Mouse (Mus musculus): ENCODE results near the gene Ahnak. TPM values are rescaled to one million over a fixed set of nuclear protein-coding genes. Genes with fewer than 3 reads are reported as not detected.
"Not testable (repeated sequence)": the region's sequence is repeated elsewhere in the genome, so short reads cannot be mapped to it uniquely, and the experiment has no call there.

Gene Ahnak
- total RNA-seq, 2 experiments from 2014 or later: 362 to 377 TPM

DNA sequence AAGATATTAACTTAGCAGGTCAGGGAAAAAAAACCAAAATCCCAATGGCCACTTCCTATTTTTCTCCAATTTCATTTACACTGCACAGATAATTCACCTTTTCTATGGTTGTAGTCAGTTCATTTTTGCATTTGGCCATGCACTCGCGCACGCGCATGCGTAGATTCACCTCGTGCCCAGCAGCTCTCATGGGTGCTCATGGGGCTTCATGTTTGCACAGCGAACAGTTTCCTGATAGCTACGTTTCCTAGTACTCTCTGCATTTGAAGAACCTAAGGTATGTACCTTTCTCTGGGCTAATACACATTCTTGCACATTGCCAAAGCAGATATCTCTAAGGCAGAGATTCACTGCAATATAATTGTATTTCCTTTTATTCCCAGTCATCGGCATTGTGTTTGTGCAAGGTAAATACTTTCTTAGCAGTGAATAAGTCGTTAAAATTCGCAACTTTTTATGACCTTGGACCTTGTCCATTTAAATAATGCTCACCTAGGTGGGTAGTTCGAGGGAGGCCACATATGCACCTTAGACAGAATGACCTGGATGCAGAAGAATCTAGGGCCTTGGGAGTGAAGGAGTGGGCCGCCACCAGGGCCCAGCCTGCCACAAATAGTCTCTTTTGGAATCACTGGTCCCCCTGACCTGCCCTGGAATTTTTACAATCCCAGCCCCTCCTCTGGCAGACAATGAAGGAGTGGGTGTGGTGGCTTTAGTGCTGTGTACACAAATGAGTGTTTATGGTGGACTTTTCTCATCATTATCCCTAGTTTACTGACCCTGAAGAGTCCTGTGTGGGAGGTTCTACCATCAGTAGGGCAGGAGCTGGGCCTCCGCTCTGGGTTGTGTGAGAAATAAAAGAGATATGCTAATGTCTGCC, 92.5 kb downstream of the Ahnak start:
- intact Hi-C loops (cut with DNase I): loop anchor here (1.0 to 2.0 kb wide), 3 partner anchors 29 to 105 kb away; no protein-coding TSS in a partner anchor

DNA sequence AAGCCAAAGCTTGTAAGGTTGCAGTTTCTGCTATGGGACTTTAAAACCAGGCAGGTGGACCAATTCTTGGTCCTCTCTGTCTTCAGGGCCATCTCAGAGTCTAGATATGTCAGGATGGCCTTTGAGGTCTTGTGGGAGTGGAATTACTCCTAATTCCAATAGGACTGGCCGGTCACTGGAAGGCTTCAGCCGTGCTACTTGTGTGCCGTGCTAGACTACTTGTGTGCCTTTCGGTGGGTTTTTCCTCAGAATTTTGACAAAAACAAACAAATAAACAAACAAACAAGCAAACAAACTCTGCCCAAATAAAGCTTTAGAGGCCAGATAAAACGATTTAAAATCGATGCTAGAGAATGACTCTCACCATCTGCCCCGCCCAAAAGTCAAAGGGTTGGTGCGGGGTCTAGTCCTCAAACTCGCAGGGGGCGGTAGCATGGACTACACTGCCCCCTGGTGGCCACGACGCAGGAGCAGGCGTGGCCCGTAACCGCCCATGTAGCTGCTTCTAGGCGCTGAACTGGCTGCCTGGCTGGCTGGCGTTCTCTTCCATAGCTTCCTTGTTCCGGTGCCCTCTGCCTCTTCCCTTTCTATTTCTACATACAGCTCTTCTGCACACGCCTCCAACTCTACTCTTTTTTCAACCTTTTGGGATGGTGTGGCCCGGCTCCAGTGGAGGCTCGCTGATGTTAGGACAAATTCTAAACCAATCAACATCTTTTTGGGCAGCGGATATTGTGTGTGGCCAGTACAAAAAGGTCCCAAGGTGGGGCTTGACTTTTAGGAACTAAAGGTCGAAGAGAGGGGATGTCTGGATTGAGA, 93.3 kb downstream of the Ahnak start:
- intact Hi-C loops (cut with DNase I): loop anchor here (1.0 to 2.0 kb wide), 3 partner anchors 28 to 106 kb away; no protein-coding TSS in a partner anchor
- DNase-seq: peak; percentile 87 to 89

More for the DNA sequence above, 92.5 kb downstream of the Ahnak start:
- no peak for DNase-seq

DNA sequence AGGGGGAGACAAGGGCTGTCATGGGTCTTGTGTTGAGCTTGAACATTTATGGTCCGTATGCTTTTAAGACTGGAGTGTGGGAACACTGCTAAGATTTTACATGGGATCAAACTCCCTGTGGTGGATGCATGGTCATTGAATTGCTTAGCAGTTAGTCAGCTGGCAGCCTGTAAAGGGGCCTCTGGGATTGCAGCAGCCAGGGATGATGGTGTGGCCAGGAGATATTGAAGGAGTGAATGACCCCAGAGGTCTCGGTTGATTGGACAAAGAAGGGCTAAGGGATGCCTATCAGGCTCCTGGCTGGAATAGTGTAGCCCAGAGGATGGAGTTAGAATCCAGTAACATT, 93.9 kb downstream of the Ahnak start:
- intact Hi-C loops (cut with DNase I): loop anchor here (2.0 kb wide), 1 partner anchor 28 kb away; no protein-coding TSS in a partner anchor
- DNase-seq: no peak

DNA sequence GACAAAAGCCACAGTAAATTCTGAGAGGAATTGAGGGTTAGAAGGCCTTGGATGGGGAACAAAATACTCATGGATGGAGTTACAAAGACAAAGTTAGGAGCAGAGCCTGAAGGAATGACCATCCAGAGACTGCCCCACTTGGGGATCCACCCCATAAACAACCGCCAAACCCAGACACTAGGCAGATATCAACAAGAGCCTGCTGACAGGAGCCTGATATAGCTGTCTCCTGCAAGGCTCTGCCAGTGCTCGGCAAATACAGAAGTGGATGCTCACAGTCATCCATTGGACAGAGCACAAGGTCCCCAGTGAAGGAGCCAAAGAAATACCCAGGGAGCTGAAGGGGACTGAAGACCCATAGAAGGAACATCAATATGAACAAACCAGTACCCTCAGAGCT, 94.8 kb downstream of the Ahnak start:
- not testable (repeated sequence) for DNase-seq
- intact Hi-C loops (cut with DNase I): loop anchor here (2.0 kb wide), 1 partner anchor 27 kb away; no protein-coding TSS in a partner anchor

DNA sequence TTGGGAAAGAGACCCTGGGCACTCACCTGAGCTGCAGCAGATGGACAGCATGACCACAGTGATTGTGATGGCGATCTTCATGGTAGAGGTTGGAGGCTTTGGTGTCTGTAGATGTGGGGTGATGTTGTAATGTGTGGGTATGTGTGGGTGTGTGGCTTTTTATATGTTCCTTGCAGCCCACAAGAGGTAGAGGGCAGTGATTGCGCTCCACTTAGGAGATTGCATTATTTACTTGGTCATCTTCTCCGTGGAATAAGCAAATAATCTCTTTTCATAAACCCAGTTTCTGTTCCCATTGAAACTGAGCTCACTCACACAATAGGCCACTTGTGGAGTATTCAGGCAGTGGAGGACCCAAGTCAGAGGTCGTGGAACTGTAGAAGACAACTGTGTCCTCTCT, 98.7 kb downstream of the Ahnak start, which contains the start of gene Scgb1a1:
Gene Scgb1a1, minus strand, starts transcription at position 138 of the 400 bp plus-strand sequence.
- no peak for DNase-seq
- intact Hi-C loops (cut with DNase I): no loop called here

DNA sequence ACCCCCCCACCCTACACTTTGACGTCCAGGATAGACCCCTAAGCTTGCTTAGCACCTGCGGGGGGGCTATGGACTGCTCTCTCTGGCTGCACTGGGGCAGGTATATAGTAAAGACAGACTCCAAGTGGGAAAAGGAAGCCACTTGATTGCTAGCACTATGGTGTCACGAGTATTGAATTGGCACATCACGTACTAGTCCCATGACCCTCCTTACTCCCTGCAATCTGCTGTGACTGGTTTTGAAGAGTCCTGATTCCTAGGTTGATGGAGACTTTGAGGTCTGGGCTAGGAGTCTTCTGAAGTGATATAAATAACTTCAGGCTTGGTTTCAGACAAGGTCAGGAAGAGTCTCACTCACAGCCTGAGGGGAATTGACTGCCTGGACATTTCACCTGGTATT, 101.1 kb downstream of the Ahnak start:
- intact Hi-C loops (cut with DNase I): no loop called here
- DNase-seq: no peak

DNA sequence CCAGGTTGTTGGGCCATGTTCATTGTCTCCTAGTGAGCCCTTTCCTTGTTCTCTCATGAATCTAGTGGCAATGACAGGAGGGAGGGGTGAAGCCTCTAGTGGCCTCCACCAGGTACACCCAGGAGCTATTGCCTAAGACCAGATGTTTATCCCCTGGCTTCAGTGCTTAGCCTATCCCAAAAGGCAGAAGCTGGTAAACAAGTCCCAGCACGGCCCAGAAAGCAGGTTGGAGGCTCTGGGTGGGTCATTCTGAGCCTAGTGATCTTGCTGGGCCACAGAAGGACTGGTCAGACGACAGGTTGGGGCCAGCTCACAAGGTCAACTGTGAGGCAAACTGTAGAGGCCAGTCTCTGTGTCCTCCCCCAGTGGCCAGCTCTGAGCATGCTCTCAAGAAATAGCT, 101.6 kb downstream of the Ahnak start:
- DNase-seq: no peak
- intact Hi-C loops (cut with DNase I): no loop called here

DNA sequence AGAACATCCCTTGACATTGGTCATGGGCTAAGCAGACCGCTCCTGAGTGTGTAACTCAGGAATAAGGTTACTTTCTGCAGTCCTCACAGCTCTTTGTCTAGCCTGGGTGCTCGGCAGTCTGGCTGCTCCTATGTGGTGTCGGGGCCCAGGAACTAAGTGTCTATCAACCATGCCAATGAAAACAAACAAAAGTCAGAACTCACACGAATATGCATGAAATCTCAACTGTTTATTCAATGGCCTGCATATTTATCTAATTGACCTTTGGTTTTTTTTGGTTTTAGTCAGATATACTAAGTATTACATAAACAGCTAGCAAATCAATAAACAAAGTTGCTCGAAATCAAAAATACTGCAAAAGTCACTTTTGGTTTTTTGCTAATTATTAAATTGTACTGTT, 106.0 kb downstream of the Ahnak start:
- DNase-seq: no peak
- intact Hi-C loops (cut with DNase I): no loop called here

DNA sequence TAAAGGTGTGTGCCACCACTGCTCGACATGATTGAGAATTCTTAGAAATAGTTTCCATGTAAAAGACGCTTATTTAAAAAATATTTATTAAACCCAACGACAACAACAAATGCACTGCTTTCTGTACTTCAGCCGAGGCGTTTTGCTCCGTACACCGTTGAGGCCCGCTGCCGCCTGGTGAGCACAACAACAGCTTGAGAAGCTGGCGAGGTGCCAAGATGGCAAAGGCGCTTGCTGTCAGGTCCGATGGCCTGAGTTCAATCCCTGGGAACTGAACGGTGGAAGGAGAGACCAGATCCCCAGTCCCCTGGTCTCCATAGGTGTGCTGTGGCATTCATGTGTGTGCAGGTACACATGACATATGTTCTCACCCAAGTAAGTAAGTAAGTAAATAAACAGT, 108.4 kb downstream of the Ahnak start:
- no peak for DNase-seq
- intact Hi-C loops (cut with DNase I): no loop called here

DNA sequence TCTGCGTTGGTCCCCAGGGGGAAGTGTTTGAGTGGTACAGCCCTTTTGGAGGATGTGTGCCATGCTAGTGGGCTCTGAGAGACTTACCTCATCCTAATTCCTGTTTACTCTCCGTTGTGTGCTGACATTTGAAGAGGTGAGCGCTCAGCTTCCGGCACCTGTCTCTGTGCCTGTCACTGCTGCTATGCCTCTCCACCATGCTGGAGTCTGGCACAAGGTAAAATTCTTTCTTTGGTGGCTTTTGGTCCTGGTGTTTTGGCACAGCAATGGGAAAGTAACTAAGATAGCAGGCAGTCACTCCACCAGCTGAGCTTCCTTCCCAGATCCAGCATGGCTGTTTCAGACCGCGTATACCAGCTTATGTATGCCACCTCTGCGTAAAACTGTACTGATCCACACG, 110.7 kb downstream of the Ahnak start:
- no peak for DNase-seq
- intact Hi-C loops (cut with DNase I): no loop called here

DNA sequence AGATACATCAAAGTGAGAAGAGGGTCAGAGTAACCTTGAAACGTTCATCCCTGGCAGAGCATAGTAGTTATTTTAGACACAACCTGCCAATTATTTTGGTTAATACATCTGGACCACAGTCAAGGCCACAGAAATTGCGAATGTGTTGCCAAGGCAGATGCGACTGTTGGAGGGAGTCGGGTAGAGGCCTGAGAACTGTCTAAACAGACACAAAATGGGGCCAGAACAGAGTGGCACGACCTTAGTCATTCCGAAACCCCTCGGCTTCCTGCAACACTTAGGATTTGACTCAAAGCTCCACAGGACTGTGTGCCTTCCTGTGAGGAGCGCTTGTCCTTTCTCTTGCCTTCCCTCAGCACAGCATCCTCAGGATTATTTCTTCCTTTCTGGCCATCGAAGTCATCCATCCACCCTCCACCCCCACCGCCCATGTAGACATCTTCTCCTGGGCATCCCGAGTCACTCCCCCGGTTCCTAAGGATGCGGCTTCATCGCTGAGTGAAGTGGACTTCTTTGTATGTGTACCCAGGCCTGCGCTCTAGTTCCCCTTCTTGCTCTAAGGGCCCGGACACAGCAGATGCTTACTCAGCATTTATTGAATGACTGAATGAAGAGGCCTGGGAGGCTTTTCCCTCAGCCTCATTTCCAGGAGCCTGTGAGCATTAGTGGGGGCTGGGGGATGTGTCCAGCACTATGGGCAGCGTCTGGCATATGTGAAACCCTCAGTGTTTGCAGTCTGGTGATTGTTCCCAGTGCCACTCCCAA, 111.4 kb downstream of the Ahnak start:
- intact Hi-C loops (cut with DNase I): no loop called here
- DNase-seq: no peak

DNA sequence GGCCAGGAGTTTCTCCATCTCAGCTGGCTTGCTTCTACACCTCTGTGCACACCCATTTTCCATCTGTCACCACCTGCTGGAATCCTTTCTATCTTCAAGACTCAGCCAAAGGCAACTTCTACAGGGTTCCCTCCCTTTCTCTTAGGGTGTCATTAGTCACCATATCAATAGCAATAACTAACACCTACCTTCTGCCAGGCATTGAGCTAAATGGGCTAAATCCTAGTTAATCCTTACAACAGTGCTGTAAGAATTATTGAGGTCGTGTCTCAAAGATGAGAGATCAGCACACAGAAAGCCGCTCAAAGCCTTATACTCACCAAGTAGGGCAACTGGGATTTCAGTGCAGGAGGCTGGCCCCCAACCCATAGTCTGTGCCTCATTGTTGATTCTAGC, 112.0 kb downstream of the Ahnak start:
- intact Hi-C loops (cut with DNase I): no loop called here
- DNase-seq: no peak

DNA sequence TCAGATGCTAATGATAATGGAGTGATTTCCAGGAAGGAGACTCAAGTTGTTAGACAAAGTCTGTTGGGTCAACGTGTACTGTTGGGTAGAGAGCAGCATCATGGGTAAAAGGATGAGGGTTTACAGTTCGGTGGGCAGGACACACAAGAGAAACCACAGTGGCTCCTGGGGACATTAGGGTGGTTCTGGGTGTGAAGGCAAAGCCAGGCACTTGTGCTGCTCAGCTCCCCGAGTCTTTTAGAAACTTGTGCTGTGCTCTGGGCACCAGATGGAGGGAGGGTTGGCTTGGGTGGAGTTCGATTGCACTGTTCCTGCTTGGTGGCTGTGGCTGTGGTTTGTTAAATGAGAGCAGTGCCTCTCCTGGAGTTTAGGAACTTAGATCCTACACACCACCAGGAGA, 114.9 kb downstream of the Ahnak start:
- DNase-seq: no peak
- intact Hi-C loops (cut with DNase I): no loop called here

DNA sequence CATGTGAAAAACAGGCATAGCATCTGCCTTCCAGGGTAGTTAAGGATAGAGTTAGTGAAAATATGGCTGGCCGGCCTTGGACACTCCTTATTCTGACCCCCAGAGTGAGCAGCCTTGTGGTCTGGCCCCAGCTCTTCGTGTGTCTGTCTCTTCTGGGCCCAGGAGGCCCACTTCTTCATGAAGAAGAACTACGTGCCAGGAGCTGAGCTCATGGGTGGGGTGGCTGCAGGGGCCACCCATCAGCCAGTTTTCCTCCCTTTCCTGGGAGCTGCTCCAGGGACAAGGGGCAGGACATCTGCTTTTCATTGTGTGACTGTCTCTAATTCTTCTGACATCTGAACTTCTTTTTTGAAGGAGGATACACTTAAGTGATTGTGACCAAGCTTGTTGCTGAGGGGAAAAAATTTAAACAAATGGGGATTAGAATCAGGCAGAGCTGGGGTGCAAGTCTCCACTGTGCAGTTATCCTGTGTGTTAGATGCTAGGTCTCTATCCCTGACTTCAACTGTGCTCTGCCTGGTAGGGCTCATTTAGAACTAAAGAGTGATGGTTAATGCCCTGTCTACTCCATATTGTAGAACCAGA, 116.1 kb downstream of the Ahnak start:
- peak; percentile 26 to 41 for DNase-seq
- intact Hi-C loops (cut with DNase I): loop anchor here (5.0 kb wide), 1 partner anchor 388 kb away; no protein-coding TSS in a partner anchor

DNA sequence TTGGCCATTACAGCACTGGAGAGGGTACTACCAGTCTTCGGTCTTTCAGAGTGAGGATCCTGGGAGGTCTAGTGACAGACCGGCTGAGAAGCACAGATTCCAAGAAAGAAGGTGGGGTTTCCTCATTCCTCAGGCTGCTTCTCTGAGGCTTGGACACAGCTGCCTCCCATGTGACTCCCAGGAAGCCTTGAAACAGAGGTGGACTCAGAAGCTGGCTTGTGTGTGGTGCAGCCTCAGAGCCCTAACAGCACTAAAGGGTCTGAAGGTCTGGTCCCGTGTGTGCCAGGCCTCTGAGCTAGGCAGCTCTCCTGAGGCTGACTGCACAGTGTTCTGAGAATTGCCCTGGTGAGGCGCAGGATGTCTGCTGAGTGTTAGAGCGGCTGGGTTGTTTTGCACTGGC, 117.0 kb downstream of the Ahnak start:
- intact Hi-C loops (cut with DNase I): loop anchor here (1.0 to 5.0 kb wide), 2 partner anchors 130 to 389 kb away; no protein-coding TSS in a partner anchor
- peak; percentile 18 to 31 for DNase-seq

DNA sequence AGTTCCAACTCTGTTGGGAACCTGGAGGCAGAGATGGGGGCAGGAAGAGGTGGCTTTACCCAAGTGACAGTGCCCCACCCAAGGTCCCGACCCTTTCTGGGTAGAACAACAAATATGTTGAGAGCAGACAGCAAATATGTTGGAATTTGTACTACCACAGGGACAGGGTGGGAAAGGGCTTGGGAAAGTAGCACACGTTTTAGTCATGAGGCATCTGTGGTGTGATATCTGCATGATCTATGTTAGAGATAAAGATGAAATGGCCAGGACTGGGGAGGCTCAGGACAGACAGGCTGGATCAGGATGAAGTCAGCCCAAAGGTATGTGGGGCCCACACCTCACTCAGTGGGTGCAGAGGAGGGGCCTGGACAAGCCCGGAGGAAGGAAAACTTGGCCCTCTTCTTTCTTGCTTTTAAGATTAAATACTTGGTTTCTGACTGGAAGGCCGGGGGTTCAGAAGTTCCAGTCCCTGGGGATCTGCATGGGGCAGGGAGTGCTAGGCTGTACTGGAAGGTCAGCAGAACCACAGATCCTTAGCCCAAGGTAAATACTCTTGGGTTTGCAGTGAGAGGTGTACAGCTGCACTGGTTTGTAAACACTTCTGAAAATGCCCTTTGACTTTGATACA, 117.8 kb downstream of the Ahnak start:
- peak; percentile 20 to 21 for DNase-seq
- intact Hi-C loops (cut with DNase I): loop anchor here (1.0 to 5.0 kb wide), 2 partner anchors 131 to 390 kb away; no protein-coding TSS in a partner anchor

DNA sequence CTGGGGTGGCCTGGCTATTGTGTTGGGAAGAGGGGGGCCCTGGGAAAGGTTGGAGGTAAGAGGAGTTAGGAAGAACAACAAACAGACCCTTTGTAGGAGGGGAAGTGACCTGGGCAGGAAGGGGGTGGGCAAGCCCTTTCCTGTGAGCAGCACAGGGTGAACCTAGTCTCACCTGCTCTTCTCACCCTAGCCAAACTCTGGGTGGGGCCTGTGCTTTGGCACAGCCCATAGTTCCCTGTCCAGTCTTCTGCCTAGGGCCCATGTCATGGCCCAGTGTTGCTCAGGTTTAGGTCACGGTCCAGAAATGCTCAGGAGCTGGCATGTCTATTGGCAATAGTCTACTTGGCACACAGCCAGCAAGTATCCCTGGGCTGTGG, 118.3 kb downstream of the Ahnak start:
- no peak for DNase-seq
- intact Hi-C loops (cut with DNase I): loop anchor here (5.0 kb wide), 1 partner anchor 390 kb away; no protein-coding TSS in a partner anchor

DNA sequence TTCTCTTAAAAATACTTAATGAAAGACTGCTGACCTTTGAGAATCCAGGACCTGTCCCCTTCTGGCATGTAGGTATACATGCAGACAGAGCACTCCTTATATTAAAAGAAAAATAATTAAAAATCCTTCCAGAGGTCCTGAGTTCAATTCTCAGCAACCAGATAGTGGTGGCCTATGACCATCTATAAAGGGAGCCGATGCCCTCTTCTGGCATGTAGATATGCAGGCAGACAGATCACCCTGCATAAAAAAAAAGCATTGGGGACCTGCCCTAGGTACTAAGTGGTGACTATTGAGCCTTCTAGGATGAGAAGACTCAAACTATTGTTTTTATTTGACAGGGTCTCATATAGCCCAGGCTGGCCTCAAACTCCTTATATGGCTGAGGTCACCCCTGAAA, 119.5 kb downstream of the Ahnak start:
- intact Hi-C loops (cut with DNase I): loop anchor here (5.0 kb wide), 1 partner anchor 391 kb away; no protein-coding TSS in a partner anchor
- DNase-seq: no peak

DNA sequence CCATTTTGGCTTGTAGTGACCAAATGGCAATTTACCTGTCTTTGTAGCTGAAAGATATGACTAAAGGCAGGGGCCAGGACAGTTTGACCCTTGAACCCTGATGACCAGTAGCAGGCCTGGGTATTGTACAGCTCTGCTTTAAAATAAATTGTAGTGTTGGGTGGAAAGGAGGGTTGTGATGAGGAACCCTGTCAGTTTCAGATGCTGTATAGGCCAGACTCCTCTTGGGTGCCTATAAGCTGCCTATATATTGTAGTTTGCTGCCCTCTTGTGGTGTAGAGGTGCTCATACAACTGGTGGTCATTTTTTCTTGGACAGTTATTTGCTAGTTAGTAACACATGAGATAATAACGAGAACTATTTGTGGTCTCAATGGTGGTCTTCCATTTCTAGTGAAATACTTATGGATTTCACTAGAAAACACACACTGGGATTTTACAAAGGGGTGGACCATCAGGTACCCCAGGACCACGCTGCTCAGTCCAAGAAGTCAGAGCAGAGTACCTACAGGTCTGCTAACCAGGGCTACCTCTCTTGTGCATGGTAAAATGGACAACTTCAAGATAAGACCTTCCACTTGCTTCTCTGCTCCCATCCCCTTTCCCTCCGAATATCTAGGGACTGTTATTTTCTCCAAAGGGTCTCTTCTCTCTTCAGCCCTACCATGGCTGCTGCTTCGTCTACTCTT, 121.2 kb downstream of the Ahnak start:
- DNase-seq: peak; percentile 39 to 49
- intact Hi-C loops (cut with DNase I): loop anchor here (1.0 to 2.0 kb wide), 4 partner anchors 28 to 266 kb away; no protein-coding TSS in a partner anchor

All from heart, postnatal 36 days (tissue).